Mouse (Mus musculus) large intestine, adult 2 months (tissue): ENCODE data around the gene Bach1. TPM values are rescaled to one million over a fixed set of nuclear protein-coding genes. Genes with fewer than 3 reads are reported as not detected.

Source experiments
- DNase-seq: peaks from one replicate; pipeline ENCODE4 v3.0.0-alpha.2; 2012; ENCODE audit warnings: low read depth, low spot score
- WGBS: fragments of 180-500 bp; shearing (Covaris S2); methylation state at CpG from one replicate; pipeline ENCODE4 v1.1.7; 2018; 5-methylcytosine and 5-hydroxymethylcytosine counted together
- polyA plus RNA-seq: library from polyadenylated mRNA; depleted of rRNA; stranded (reverse); fragments of >200 nt; gene quantifications from 2 replicates; pipeline ENCODE4 v1.2.3, GENCODE M21; 2012

Gene Bach1
- polyA plus RNA-seq, 1 experiment = 13.7 TPM

GRCm38 (mm10) chr16:87707335-87707734 is 8.6 kb downstream of the Bach1 start:
- no peak for DNase-seq
- WGBS = 69% methylated on average over 4 of the region's 4 CpGs

- DNase-seq = no peak
- WGBS = 70% methylated on average over 5 of the region's 5 CpGs
Observed at GRCm38 (mm10) chr16:87708570-87708969, 9.8 kb downstream of the Bach1 start.

DNA sequence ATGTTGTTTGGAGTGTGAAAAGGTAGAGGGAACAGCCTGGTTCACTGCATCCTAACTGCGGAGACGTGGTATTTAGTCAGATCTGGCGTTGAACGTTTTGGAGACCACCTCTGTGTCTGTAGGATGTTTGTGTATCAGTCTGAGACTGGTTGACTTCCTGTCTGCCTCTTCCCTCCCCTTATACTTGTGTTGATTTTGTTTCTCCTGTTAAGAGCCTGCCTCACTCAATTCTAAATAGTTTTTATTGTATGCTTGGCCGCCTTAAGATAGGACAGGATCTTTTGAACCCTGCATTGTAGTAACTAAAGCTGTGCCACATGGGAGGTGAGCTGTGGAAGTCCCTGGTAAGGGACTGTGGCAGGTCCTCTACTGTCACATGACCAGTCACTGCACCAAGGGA is 10.4 kb downstream of the Bach1 start:
- DNase-seq = no peak
- WGBS = 41% methylated on average over 5 of the region's 5 CpGs

DNA sequence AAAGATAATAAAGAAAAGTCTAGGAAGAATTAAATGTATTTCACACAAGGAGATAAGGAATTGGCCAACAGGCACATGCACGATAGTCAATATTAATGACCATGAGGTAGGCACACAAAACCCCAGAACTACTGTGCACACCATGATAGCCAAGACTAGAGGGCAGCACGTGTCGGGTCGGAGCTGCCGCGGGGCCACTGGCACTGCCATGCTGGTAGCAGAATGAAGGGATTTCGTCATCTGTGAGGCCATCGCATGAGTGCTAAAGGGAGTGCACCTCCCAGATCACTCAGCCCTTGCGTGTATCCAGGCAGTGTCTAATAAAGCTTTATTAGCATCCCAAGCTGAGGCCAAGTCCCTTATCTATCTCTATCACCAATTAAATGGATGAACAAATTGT is 11.2 kb downstream of the Bach1 start:
- no peak for DNase-seq
- 88% methylated on average over 9 of the region's 9 CpGs for WGBS

GRCm38 (mm10) chr16:87711961-87712360 is 13.2 kb downstream of the Bach1 start:
- no peak for DNase-seq
- WGBS = 83% methylated on average over 2 of the region's 2 CpGs

DNA sequence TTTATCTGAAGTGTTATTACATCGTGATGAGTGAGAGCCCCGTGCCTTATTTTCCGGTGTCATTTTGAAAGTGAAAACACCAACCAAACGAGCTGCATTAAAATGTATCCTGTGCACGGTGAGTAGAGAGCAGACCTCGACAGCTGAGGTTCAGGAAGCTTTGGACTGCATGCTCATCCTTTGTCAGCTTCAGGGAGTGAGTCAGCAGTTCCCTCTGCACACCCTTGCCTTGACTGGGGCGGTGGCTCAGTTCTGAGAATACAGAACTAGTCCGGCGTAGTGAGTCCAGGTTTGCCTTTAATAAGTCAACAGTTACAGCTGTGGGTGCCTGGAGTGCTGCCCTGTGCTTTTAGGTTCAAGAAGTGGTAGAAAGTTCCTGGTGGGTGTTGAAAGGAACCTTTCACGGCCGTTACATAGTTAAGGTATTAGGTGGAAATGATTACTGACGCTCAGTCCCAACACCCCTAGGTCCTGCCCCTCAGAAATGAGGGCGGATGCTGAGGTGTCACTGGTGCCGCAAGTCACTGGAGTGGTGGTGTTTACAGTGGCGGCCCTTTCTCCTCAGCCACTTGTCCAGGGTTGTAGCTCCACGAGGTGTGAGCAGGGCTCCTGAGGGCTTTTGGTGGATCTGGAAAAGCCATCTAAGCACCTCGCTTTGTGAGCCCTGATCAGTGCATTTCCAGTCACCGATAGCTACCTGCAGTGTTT is 14.4 kb downstream of the Bach1 start:
- 24% methylated on average over 18 of the region's 18 CpGs for WGBS
- DNase-seq = peak; percentile 67

- WGBS = 87% methylated on average over 9 of the region's 9 CpGs
- DNase-seq = no peak
Observed at GRCm38 (mm10) chr16:87714550-87714949, 15.8 kb downstream of the Bach1 start.

DNA sequence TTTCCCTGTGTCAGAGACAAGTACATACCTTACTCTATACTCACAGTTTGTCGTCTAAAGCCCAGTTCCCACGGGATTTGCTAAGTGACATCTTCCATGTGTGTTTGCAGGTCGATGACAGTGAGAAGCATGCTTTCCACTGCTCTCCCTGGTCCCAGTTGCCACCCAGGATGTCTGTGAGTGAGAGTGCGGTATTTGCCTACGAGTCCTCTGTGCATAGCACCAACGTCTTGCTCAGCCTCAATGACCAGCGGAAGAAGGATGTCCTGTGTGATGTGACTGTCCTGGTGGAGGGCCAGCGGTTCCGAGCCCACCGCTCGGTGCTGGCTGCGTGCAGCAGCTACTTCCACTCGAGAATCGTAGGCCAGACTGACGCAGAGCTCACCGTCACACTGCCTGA is 16.5 kb downstream of the Bach1 start:
- no peak for DNase-seq
- WGBS = 89% methylated on average over 16 of the region's 16 CpGs

- 51% methylated on average over 11 of the region's 11 CpGs for WGBS
- DNase-seq = no peak
Observed at GRCm38 (mm10) chr16:87716269-87716668, 17.5 kb downstream of the Bach1 start.

DNA sequence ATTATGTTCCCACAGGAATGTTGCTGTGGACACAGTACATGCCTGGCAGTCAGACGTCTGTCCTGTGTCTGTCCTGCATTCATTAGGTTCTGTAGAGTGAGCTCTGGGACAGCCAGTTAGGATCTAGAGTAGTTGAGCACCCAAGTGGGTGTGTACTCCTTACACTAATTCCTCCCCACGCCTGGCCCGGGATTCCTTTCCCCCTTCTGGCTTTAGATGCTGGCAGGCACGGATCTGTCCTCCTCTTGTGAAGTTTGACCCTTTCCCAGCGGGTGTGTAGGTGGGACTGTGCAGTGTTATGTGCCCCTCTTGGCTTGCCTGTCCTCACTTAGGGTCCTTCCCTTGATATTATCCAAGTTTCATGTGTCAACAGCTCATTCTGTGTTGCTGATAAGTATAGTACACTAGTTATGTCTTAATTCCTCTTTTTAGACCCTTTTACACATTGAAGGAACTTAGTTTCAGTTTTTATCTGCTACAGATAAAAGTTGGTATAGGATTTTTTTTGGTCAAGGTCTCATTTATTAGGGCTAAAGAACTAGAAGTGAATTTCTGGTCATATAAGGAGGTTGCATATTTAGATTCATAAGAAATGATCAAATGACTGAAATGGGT is 18.4 kb downstream of the Bach1 start:
- no peak for DNase-seq
- WGBS = 45% methylated on average over 5 of the region's 5 CpGs

GRCm38 (mm10) chr16:87719071-87719470 is 20.3 kb downstream of the Bach1 start:
- 92% methylated on average over 11 of the region's 11 CpGs for WGBS
- DNase-seq = no peak

DNA sequence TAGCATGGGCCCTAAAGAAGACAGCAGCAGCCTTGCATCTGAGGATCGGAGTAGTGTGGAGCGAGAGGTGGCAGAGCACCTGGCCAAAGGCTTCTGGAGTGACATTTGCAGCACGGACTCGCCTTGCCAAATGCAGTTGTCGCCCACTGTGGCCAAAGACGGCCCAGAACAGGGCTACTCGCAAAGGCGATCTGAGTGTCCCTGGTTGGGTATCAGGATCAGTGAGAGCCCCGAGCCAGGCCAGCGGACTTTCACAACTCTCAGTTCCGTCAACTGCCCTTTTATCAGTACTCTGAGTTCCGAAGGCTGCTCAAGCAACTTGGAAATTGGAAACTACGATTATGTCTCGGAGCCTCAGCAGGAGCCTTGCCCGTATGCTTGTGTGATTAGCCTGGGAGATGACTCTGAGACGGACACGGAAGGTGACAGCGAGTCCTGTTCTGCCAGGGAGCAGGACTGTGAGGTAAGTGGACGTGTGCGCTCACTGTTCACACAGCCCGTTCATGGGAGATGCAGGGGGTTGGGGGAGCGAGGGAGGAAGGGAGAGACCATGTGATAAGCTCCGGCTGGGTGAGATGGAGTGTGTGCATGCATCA is 21.0 kb downstream of the Bach1 start:
- 96% methylated on average over 23 of the region's 23 CpGs for WGBS
- DNase-seq = no peak

DNA sequence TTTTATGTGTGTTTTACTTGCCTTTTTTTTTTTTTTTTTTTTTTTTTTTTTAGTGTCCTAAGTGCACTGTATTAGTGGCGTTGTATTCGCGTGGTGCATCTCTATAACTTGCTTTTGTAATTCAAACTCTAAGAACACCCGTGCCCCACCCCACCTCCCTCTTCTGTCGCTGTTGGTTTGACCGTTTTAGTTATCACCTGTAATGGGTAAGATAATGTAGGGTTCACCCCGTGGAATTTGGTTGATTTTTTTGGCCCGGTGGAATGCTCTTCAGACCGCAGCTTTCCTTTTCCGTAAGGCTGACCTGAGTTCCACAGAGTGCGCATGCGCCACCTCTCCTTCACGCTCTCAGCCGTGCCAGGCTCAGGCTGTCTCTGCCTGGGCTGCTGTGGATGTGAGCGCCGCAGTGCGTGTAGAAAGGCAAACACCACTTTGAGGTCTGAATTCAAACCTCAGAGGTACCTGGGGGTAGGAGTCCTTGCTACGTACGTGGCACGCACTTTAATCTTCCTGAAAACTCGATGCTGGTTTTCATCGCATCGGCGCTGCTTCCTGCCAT is 22.2 kb downstream of the Bach1 start:
- WGBS = 95% methylated on average over 24 of the region's 24 CpGs
- no peak for DNase-seq

DNA sequence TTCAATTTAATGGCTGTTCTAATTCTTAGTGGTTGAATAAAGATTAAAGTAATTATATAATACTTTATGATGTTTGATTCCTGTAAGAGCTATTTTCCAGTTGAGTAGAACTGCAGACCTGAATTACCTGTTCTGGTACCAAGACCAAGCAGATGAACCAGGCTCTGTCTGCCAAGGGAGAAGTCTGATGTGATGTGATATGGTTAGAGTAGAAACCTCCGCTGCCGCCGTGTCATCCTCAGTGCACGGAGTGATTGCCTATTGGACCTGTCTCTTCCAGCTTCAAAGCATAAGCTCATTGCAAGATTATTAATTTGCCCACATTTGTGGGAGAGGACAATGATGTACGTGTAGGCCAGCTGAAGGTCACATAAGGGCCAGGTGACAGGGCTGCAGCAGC is 24.1 kb downstream of the Bach1 start:
- WGBS = 96% methylated on average over 5 of the region's 5 CpGs
- no peak for DNase-seq

DNA sequence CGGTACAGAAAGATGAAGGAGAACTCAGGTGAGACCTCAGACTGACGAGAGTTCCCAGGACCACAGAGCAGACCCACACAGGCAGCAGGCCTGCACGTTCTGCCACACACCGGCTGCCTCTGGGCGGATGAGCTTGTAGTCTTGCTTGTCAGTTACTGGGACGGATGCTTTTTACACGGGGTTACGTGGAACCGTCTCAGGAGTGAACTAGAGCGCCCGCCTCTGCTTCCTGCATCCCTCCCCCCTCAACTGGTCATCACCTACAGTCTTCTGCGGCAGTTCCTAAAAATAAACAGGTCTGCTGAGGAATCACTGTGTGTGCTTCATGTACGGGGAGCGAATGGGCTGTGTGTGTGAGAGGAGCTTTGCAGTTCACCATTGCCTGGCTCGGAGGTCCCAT is 24.7 kb downstream of the Bach1 start:
- no peak for DNase-seq
- WGBS = 86% methylated on average over 15 of the region's 15 CpGs

GRCm38 (mm10) chr16:87724826-87725225 is 26.1 kb downstream of the Bach1 start:
- WGBS = 82% methylated on average over 4 of the region's 4 CpGs
- DNase-seq = no peak

DNA sequence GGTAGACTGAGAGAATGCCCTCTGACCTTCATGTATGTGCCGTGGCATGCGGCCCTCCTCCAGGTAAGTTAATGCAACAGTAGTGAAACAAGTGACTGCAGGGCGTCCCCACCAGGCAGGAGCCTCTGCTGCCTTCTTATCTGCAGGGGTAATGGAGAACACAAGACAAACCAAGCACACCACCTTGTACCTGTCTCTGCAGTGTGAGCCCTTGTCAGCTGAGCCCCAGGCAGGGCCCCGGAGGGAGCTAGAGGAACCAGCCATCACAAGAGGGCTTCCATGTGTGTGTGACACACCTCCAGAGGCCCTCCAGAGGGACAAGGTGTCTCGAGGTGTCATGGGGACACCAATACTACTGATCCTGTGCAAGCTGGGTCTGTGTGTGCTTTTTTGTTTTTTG is 26.5 kb downstream of the Bach1 start:
- DNase-seq = no peak
- WGBS = 67% methylated on average over 5 of the region's 5 CpGs

DNA sequence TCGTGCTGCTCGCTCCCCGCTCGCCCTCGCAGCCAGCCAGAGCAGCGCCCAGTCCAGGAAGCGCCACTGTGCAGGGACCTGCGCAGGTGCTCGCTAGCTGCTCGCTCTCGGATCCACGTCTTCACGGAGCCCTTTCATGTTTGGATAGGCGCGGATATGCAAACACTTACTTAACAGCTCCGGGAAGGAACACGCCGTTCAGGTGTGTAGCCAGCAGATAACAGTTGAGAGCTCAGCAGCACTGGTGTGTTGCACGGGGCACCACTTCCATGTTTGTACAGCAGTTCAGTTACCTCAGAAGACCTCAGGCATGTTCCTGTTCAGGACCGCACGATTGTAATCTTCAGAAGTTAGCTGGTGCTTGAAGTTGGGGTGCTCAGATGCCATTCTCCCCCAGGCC is 27.2 kb downstream of the Bach1 start:
- WGBS = 32% methylated on average over 21 of the region's 21 CpGs
- DNase-seq = peak; percentile 62

- WGBS = 50% methylated on average over 6 of the region's 6 CpGs
- DNase-seq = no peak
Observed at GRCm38 (mm10) chr16:87726369-87726768, 27.6 kb downstream of the Bach1 start.

- no peak for DNase-seq
- WGBS = 69% methylated on average over 9 of the region's 9 CpGs
Observed at GRCm38 (mm10) chr16:87727250-87727649, 28.5 kb downstream of the Bach1 start.

- no peak for DNase-seq
- WGBS = 91% methylated on average over 14 of the region's 14 CpGs
Observed at GRCm38 (mm10) chr16:87727918-87728317, 29.2 kb downstream of the Bach1 start.
